Mouse (Mus musculus): ENCODE data around the gene Fbxo4.

DNA sequence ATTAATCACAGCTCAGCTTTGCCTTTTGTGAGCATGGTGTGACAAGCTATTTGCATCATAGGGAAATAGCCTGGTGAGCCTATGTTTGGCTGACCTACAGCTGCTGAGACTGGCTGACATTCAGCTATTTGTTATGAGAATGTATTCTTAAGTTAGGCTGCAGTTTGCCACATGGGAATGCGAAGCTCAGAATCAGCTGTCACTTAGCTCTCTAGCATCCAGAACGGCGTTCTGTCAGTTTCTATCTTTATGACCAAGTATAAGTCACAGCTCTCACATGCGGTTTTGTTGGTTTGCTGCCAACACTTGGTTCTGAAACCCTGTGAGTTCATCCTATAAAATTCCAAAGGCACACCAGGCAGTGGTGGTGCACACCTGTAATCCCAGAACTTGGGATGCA is 41.3 kb upstream of the Fbxo4 start:
- TF ChIP-seq HCFC1 (IDR thresholded peaks at IDR 0.05; ENCODE audit: low read depth, low read length) (no peak), ETS1 (conservative IDR thresholded peaks at IDR 0.05; ENCODE audit: low read depth, low read length) (no peak)

Measured in CH12.LX (cell line).